Mouse (Mus musculus): ENCODE data around the gene Hoxa11.

- TF ChIP-seq TCF3 (IDR thresholded peaks at IDR 0.05; ENCODE audit: insufficient read length, low read depth) (no peak), POLR2A (IDR thresholded peaks at IDR 0.05; ENCODE audit: insufficient read length, low read depth) (no peak), MYOD1 (IDR thresholded peaks at IDR 0.05; ENCODE audit: control insufficient read depth in 1 of 3, insufficient read length in 2 of 3, low read depth in 2 of 3) (no peak), MAX (IDR thresholded peaks at IDR 0.05; ENCODE audit: low read depth) (no peak), POLR2AphosphoS2 (IDR thresholded peaks at IDR 0.05; ENCODE audit: insufficient read length, low read depth) (no peak), TCF12 (IDR thresholded peaks at IDR 0.05; ENCODE audit: insufficient read depth, poor library complexity, severe bottlenecking) (no peak), CEBPB (IDR thresholded peaks at IDR 0.05; ENCODE audit: insufficient read depth, poor library complexity, severe bottlenecking) (no peak), E2F4 (IDR thresholded peaks at IDR 0.05; ENCODE audit: insufficient read depth) (no peak), USF1 (IDR thresholded peaks at IDR 0.05; ENCODE audit: low read depth) (no peak)
Measured at GRCm38 (mm10) chr6:52232984-52233545, 12.5 kb downstream of the Hoxa11 start.

All from myocyte (in vitro differentiated cells).